Mouse (Mus musculus) forebrain, embryonic 14.5 days (tissue): ENCODE data around the gene Rhobtb3. TPM values are rescaled to one million over a fixed set of nuclear protein-coding genes. Genes with fewer than 3 reads are reported as not detected.
A peak's percentile ranks its signal among the peaks of the same experiment; 100 is the strongest.

Experiments used
- ATAC-seq: fragments of 200-750 bp; cut with Nextera tagmentation; 2 replicates; pipeline ENCODE4 v1.8.0; 2017; ENCODE audit warnings: mild to moderate bottlenecking, moderate library complexity
- DNase-seq: peaks from one replicate; pipeline ENCODE4 v3.0.0-alpha.2; 2015; ENCODE audit warnings: low spot score
- H3K27ac ChIP-seq: fragments of 300-500 bp; sonication (generic); 2 replicates; pipeline ENCODE4 v1.5.1; 2014; ENCODE audit warnings: low read depth, mild to moderate bottlenecking, control low read depth, low read length, moderate library complexity
- H3K27me3 ChIP-seq: fragments of 300-500 bp; sonication (generic); replicated peaks from 2 replicates; pipeline ENCODE4 v1.6.1; 2014; ENCODE audit warnings: low read length, control low read depth, mixed read lengths; ENCODE audit not compliant: control insufficient read depth, insufficient read depth
- H3K36me3 ChIP-seq: fragments of 300-500 bp; sonication (generic); 2 replicates; pipeline ENCODE4 v1.6.1; 2014; ENCODE audit warnings: low read length, control low read depth; ENCODE audit not compliant: control insufficient read depth, insufficient read depth
- H3K4me1 ChIP-seq: fragments of 300-500 bp; sonication (generic); 2 replicates; pipeline ENCODE4 v1.6.1; 2014; ENCODE audit warnings: antibody characterized with exemption, low read length, control low read depth; ENCODE audit not compliant: control insufficient read depth, insufficient read depth
- H3K4me2 ChIP-seq: fragments of 300-500 bp; sonication (generic); 2 replicates; pipeline ENCODE4 v1.6.1; 2014; ENCODE audit warnings: mild to moderate bottlenecking, control low read depth, low read length
- H3K4me3 ChIP-seq: fragments of 300-500 bp; sonication (generic); 2 replicates; pipeline ENCODE4 v1.5.1; 2014; ENCODE audit warnings: low read depth, low read length, control low read depth
- H3K9ac ChIP-seq: fragments of 300-500 bp; sonication (generic); 2 replicates; pipeline ENCODE4 v1.6.1; 2014; ENCODE audit warnings: mild to moderate bottlenecking, low read length, control low read depth, moderate library complexity
- H3K9me3 ChIP-seq: fragments of 300-500 bp; sonication (generic); replicated peaks from 2 replicates; pipeline ENCODE4 v1.6.1; 2016; ENCODE audit warnings: low read length, control low read depth, mixed read lengths; ENCODE audit not compliant: control insufficient read depth
- WGBS: fragments of 180-500 bp; shearing (Covaris S2); extraction: QIAGEN DNeasy Blood & Tissue Kit; methylation state at CpG from one replicate; pipeline ENCODE4 v1.1.7; 2014; 5-methylcytosine and 5-hydroxymethylcytosine counted together
- polyA plus RNA-seq: library from polyadenylated mRNA; unstranded; fragments of >200 nt; fragmentation: Nextera tagmentation; extraction: Ambion mirVana; gene quantifications from 2 replicates; pipeline ENCODE4 v1.2.1, GENCODE M21; 2014

Gene Rhobtb3
- polyA plus RNA-seq: 38.3 and 40.2 TPM in 2 replicates

DNA sequence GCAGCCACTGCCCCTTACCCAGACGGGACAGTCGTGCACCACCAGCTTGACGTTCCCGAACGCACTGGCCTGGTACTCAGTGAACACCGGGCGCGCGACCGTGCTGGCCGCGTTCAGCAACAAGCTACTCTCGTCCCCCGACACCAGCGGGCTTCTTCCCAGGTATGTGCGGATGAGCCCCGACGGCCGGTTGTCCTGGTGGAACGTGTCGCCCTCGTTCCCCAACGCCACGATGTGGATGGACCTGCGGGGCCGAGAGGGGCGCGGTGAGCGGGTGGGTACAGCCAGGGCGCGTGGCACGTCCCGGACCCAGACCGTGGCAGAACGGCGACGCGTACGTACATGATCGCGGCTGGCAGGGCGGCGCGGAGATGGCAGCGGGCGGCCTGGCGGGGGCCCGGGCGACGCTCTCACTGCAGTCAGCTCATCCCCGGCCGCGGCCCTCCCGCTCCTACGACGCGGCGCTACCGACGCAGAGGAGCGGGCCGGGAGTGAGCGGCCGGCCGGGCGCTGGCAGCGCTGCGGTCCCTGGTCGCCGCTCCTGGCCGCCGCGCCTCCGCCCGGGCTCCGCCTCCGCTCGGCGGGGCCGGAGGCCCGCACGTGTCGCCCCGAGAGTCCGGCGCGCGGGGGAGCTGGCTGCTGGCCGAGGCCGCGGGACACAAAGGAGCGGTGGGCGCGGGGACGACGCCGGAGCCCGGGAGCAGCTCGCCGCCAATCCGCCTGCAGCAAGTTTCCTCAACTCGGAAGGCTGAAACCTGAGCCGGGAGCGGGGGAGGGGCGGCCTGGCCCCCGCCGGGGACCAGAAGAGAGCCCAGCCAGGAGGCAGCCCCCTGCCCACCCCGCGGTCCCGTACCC, at the start of gene Rhobtb3:
Rhobtb3 (minus strand) TSS at position 737 of the 855 bp plus-strand sequence.
- peak within 1 kb of the TSS; percentile 83 for H3K4me3 ChIP-seq
- ATAC-seq: peak; percentile 87
- H3K4me2 ChIP-seq: peak within 1 kb of the TSS; percentile 71
- DNase-seq: peak; percentile 91
- no peaks in the 10 kb centered on the region for H3K27me3 ChIP-seq
- H3K9me3 ChIP-seq: no peaks in the 10 kb centered on the region
- under 1% methylated on average over 61 of the region's 110 CpGs for WGBS
- H3K4me1 ChIP-seq: peaks cover 16% of the 10 kb centered on the region
- peak within 1 kb of the TSS; percentile 99 for H3K27ac ChIP-seq
- H3K9ac ChIP-seq: peak within 1 kb of the TSS; percentile 96
- peaks cover 6% of the 10 kb centered on the region for H3K36me3 ChIP-seq

DNA sequence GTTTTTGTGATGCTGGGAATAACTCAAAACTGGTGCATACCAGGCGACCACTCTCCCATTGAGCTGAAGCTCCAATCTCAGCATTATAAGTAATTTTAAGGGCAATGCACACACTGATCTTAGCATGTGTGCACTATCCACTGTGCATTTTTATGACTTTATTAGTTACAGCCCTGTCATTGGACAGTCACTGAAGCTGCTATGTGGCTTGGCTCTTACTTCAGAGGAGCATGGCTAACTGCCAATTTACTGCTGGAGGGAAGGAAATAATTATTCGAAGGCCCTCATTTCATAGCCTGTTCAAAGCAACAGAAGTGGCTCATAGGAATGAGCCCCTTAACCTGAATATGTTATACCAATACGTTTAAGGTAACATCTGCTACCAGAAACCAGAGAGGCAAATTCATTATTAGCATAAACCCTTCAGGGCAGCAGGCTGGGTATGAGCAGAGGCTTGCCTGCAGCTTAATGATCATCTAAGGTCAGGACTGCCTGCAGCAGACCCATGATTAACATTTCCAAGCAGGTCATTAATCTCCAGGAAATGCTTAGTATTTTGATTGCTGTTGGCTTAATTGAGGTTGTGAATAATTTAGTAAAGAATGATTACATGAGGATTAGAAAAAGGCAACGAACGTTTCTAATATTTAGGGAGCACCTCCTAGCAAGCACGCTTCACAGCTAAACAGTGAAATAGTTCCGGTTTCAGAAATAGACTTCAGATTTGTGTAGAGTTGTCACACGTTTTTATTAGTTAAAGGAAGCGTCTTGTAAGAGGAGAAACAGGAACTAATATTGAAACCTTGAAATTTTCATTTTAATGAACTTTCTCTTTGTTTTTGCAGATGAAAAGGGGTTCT, 48.7 kb upstream of the Rhobtb3 start:
- WGBS: 18% methylated on average over 9 of the region's 9 CpGs
- peaks cover 3% of the 10 kb centered on the region; the same call in 1 of the 2 replicates for H3K9me3 ChIP-seq
- peaks cover 4% of the 10 kb centered on the region; the same call in 1 of the 2 replicates for H3K4me1 ChIP-seq
- ATAC-seq (peak; percentile 96), DNase-seq (peak; percentile 89)
- H3K27ac ChIP-seq: no peak overlapping the region
- no peak overlapping the region for H3K4me3 ChIP-seq
- no peak overlapping the region for H3K9ac ChIP-seq
- H3K4me2 ChIP-seq: no peak overlapping the region
- no peaks in the 10 kb centered on the region for H3K27me3 ChIP-seq
- no peaks in the 10 kb centered on the region for H3K36me3 ChIP-seq

GRCm38 (mm10) chr13:75988096-75988495, 44.4 kb upstream of the Rhobtb3 start:
- Histone ChIP-seq H3K9me3 (no peaks in the 10 kb centered on the region), H3K4me2 (no peak overlapping the region)
- 76% methylated on average over 1 of the region's 1 CpGs for WGBS

GRCm38 (mm10) chr13:75981901-75982300, 38.2 kb upstream of the Rhobtb3 start:
- DNase-seq: no peak

More at GRCm38 (mm10) chr13:75988096-75988495, 44.4 kb upstream of the Rhobtb3 start:
- Histone ChIP-seq H3K27me3 (no peaks in the 10 kb centered on the region), H3K27ac (no peak overlapping the region), H3K36me3 (no peaks in the 10 kb centered on the region), H3K4me1 (peaks cover 4% of the 10 kb centered on the region; the same call in 1 of the 2 replicates), H3K4me3 (no peak overlapping the region), H3K9ac (no peak overlapping the region)
- no peak for ATAC-seq
- DNase-seq: no peak

GRCm38 (mm10) chr13:75976649-75977048, 32.9 kb upstream of the Rhobtb3 start:
- no peak overlapping the region for H3K4me2 ChIP-seq
- WGBS: 91% methylated on average over 2 of the region's 2 CpGs
- H3K36me3 ChIP-seq: no peaks in the 10 kb centered on the region
- no peak overlapping the region for H3K27ac ChIP-seq
- DNase-seq (no peak), ATAC-seq (no peak)
- H3K9ac ChIP-seq: no peak overlapping the region
- no peaks in the 10 kb centered on the region for H3K27me3 ChIP-seq
- no peaks in the 10 kb centered on the region for H3K4me1 ChIP-seq
- H3K4me3 ChIP-seq: no peak overlapping the region
- H3K9me3 ChIP-seq: no peaks in the 10 kb centered on the region

More at GRCm38 (mm10) chr13:75981901-75982300, 38.2 kb upstream of the Rhobtb3 start:
- H3K36me3 ChIP-seq: no peaks in the 10 kb centered on the region
- H3K4me2 ChIP-seq: no peak overlapping the region
- H3K4me1 ChIP-seq: no peaks in the 10 kb centered on the region
- no peak for ATAC-seq
- H3K9me3 ChIP-seq: no peaks in the 10 kb centered on the region
- H3K27ac ChIP-seq: no peak overlapping the region
- no peaks in the 10 kb centered on the region for H3K27me3 ChIP-seq
- H3K4me3 ChIP-seq: no peak overlapping the region
- no peak overlapping the region for H3K9ac ChIP-seq

DNA sequence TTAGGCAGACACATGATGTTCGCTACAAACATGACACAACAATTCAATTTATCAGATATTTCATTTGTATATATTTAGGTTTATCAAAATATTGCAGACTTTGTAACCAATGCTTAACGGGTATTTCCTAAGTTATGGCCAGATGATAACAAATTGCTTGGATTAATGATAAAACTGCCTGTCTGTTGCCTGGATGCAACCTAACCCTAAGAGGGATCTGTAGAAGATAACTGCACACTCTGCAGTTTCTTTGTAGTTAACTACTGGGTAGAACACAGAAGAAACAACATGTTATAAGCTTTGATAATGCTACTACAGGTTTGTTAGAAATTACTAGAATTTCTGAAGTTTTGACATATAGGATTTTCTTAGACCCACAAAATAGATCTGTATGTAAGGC, 32.5 kb upstream of the Rhobtb3 start:
- Histone ChIP-seq H3K4me3 (no peak overlapping the region), H3K27me3 (no peaks in the 10 kb centered on the region), H3K4me1 (no peaks in the 10 kb centered on the region), H3K36me3 (no peaks in the 10 kb centered on the region), H3K4me2 (no peak overlapping the region), H3K27ac (no peak overlapping the region), H3K9me3 (no peaks in the 10 kb centered on the region), H3K9ac (no peak overlapping the region)
- ATAC-seq (no peak), DNase-seq (no peak)
- 93% methylated on average over 2 of the region's 2 CpGs for WGBS

GRCm38 (mm10) chr13:75975629-75976028, 31.9 kb upstream of the Rhobtb3 start:
- H3K27me3 ChIP-seq: no peaks in the 10 kb centered on the region
- no peak overlapping the region for H3K27ac ChIP-seq
- ATAC-seq (no peak), DNase-seq (no peak)
- H3K4me1 ChIP-seq: no peaks in the 10 kb centered on the region
- H3K9ac ChIP-seq: no peak overlapping the region
- 67% methylated on average over 1 of the region's 1 CpGs for WGBS
- H3K9me3 ChIP-seq: no peaks in the 10 kb centered on the region
- no peak overlapping the region for H3K4me2 ChIP-seq
- H3K4me3 ChIP-seq: no peak overlapping the region
- H3K36me3 ChIP-seq: no peaks in the 10 kb centered on the region

DNA sequence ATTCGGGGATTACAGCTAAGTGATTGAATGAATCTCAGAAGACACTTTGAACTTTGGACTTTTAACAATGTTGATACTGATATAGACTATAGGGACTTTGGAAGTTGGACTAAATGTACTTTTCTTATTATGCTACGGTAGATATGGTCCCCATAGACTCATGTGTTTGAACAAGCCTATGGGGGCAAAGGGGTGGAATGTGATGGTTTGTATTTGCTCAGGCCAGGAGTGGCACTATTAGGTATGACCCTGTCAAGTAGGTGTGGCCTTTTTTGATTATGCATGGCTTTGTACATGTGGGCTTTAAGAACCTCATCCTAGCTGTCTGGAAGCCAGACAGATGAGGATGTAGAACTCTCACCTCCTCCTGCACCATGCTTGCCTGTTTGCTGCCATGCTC, 30.8 kb upstream of the Rhobtb3 start:
- H3K9ac ChIP-seq: no peak overlapping the region

More for the DNA sequence above, 30.8 kb upstream of the Rhobtb3 start:
- Histone ChIP-seq H3K36me3 (no peaks in the 10 kb centered on the region), H3K9me3 (no peaks in the 10 kb centered on the region), H3K27ac (no peak overlapping the region), H3K4me1 (no peaks in the 10 kb centered on the region), H3K4me2 (no peak overlapping the region), H3K4me3 (no peak overlapping the region), H3K27me3 (no peaks in the 10 kb centered on the region)
- no peak for ATAC-seq
- 89% methylated on average over 2 of the region's 2 CpGs for WGBS
- no peak for DNase-seq
